Mouse (Mus musculus) thymus, adult 2 months (tissue): ENCODE data around the gene Tomm6.

Source experiments
- CTCF ChIP-seq: fragments of 200-500 bp; IDR thresholded peaks from 2 replicates; pipeline ENCODE4 v1.5.1; 2012; ENCODE audit warnings: mild to moderate bottlenecking, control low read depth, low read length, moderate library complexity, borderline replicate concordance; ENCODE audit not compliant: control insufficient read depth, poor library complexity, insufficient read depth; ENCODE audit errors: extremely low read depth
- POLR2A ChIP-seq: fragments of 200-500 bp; IDR thresholded peaks from 2 replicates; pipeline ENCODE4 v1.6.1; 2012; ENCODE audit warnings: mild to moderate bottlenecking, low read length, control low read depth, moderate library complexity; ENCODE audit not compliant: control insufficient read depth, poor library complexity, insufficient read depth; ENCODE audit errors: extremely low read depth

- TF ChIP-seq CTCF (no peak), POLR2A (no peak)
Observed at GRCm38 (mm10) chr17:47648966-47649365, 39.2 kb downstream of the Tomm6 start.
